Mouse (Mus musculus) midbrain, embryonic 16.5 days (tissue): Measurements from ENCODE around the gene Hmgcs1. TPM values are rescaled to one million over a fixed set of nuclear protein-coding genes. Genes with fewer than 3 reads are reported as not detected.
"Not testable (repeated sequence)": the region's sequence is repeated elsewhere in the genome, so short reads cannot be mapped to it uniquely, and the experiment has no call there.

Source experiments
- ATAC-seq: fragments of 200-750 bp; cut with Nextera tagmentation; 2 replicates; pipeline ENCODE4 v1.8.0; 2017; ENCODE audit warnings: moderate TSS enrichment
- H3K27ac ChIP-seq: fragments of 300-500 bp; sonication (generic); 2 replicates; pipeline ENCODE4 v1.5.1; 2014; ENCODE audit warnings: mild to moderate bottlenecking, low read length, mixed read lengths
- H3K27me3 ChIP-seq: fragments of 300-500 bp; sonication (generic); 2 replicates; pipeline ENCODE4 v1.6.1; 2014; ENCODE audit warnings: low read depth, low read length, mixed read lengths; ENCODE audit not compliant: control insufficient read depth, insufficient read depth
- H3K36me3 ChIP-seq: fragments of 300-500 bp; sonication (generic); 2 replicates; pipeline ENCODE4 v1.6.1; 2014; ENCODE audit warnings: mild to moderate bottlenecking, low read length, moderate library complexity, mixed read lengths; ENCODE audit not compliant: control insufficient read depth, insufficient read depth
- H3K4me1 ChIP-seq: fragments of 300-500 bp; sonication (generic); 2 replicates; pipeline ENCODE4 v1.6.1; 2014; ENCODE audit warnings: mild to moderate bottlenecking, low read length, mixed read lengths; ENCODE audit not compliant: control insufficient read depth, insufficient read depth
- H3K4me2 ChIP-seq: fragments of 300-500 bp; sonication (generic); 2 replicates; pipeline ENCODE4 v1.6.1; 2014; ENCODE audit warnings: mild to moderate bottlenecking, low read length, mixed read lengths
- H3K4me3 ChIP-seq: fragments of 300-500 bp; sonication (generic); 2 replicates; pipeline ENCODE4 v1.5.1; 2014; ENCODE audit warnings: low read depth, mild to moderate bottlenecking, low read length, moderate library complexity, mixed read lengths
- H3K9ac ChIP-seq: fragments of 300-500 bp; sonication (generic); 2 replicates; pipeline ENCODE4 v1.6.1; 2014; ENCODE audit warnings: low read depth, low read length, mixed read lengths
- H3K9me3 ChIP-seq: fragments of 300-500 bp; sonication (generic); replicated peaks from 2 replicates; pipeline ENCODE4 v1.6.1; 2014; ENCODE audit warnings: mild to moderate bottlenecking, low read length, mixed read lengths; ENCODE audit not compliant: control insufficient read depth, poor library complexity, severe bottlenecking
- WGBS: fragments of 180-500 bp; shearing (Covaris S2); extraction: QIAGEN DNeasy Blood & Tissue Kit; methylation state at CpG from one replicate; pipeline ENCODE4 v1.1.7; 2014; 5-methylcytosine and 5-hydroxymethylcytosine counted together
- polyA plus RNA-seq: library from polyadenylated mRNA; unstranded; fragments of >200 nt; fragmentation: Nextera tagmentation; extraction: Ambion mirVana; gene quantifications from 2 replicates; pipeline ENCODE4 v1.2.1, GENCODE M21; 2015

Hmgcs1 gene
- polyA plus RNA-seq, 1 experiment from 2014 or later = 644 TPM

GRCm38 (mm10) chr13:119695676-119696075 is 5.5 kb downstream of the Hmgcs1 start:
- peaks cover 10% of the 10 kb centered on the region for H3K36me3 ChIP-seq
- H3K4me3 ChIP-seq = no peak overlapping the region
- H3K27me3 ChIP-seq = no peaks in the 10 kb centered on the region
- peaks cover 53% of the 10 kb centered on the region for H3K4me1 ChIP-seq
- H3K9me3 ChIP-seq = no peaks in the 10 kb centered on the region
- no peak overlapping the region for H3K27ac ChIP-seq
- no peak for ATAC-seq
- no peak overlapping the region for H3K9ac ChIP-seq
- H3K4me2 ChIP-seq = peak overlapping the region; percentile 39
- WGBS = 62% methylated on average over 4 of the region's 4 CpGs

GRCm38 (mm10) chr13:119696496-119696895 is 6.3 kb downstream of the Hmgcs1 start:
- peaks cover 49% of the 10 kb centered on the region for H3K4me1 ChIP-seq
- no peaks in the 10 kb centered on the region for H3K9me3 ChIP-seq
- peaks cover 14% of the 10 kb centered on the region for H3K36me3 ChIP-seq
- no peaks in the 10 kb centered on the region for H3K27me3 ChIP-seq
- 68% methylated on average over 1 of the region's 1 CpGs for WGBS
- ATAC-seq = no peak
- H3K27ac ChIP-seq = no peak overlapping the region
- no peak overlapping the region for H3K9ac ChIP-seq
- H3K4me3 ChIP-seq = no peak overlapping the region
- 0 out of 2 replicates have a peak overlapping the region, but pooled peaks have one; percentile 17 for H3K4me2 ChIP-seq

DNA sequence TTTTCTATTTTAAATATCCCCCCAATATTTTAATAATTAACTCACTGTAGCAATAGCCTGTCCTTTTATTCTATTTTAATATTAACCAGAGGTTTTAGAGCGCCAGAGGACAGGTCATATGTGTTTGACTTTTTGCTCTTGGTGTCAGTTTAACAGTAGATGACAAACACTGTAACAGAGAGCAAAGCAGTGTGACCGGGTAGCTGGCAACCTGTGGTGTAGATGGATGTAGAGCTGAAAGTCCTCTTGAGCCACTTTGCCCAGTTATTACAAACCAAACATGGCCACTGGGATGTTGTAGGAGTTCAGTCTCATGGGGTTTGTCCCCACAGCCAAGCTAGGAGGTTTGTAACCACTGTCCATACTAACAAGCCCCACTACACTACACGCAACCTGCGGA is 8.3 kb downstream of the Hmgcs1 start:
- Histone ChIP-seq H3K9me3 (no peaks in the 10 kb centered on the region), H3K9ac (no peak overlapping the region), H3K4me1 (peaks cover 37% of the 10 kb centered on the region), H3K27ac (no peak overlapping the region), H3K36me3 (peaks cover 26% of the 10 kb centered on the region), H3K4me3 (no peak overlapping the region), H3K4me2 (no peak overlapping the region), H3K27me3 (no peaks in the 10 kb centered on the region)
- ATAC-seq = no peak
- 88% methylated on average over 4 of the region's 4 CpGs for WGBS

DNA sequence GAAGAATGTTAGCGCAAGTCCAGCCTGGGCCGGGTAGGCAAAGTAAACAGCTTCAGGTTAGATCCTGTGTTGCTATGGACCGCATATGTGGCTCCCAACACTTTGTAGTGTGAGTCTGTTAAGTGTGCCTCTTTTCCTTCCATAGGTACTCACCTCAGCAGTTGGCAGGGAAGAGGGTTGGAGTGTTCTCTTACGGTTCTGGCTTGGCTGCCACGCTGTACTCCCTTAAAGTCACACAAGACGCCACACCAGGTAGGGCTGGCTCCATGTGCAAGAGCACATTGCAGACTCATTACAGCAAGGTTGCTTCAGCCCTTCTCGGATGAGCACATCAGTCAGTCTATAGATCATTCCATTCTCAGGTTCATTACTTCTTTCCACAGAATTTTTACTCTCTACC is 14.1 kb downstream of the Hmgcs1 start:
- ATAC-seq = no peak
- H3K4me2 ChIP-seq = no peak overlapping the region
- H3K36me3 ChIP-seq = peaks cover 52% of the 10 kb centered on the region
- 93% methylated on average over 7 of the region's 7 CpGs for WGBS
- no peaks in the 10 kb centered on the region for H3K27me3 ChIP-seq
- no peak overlapping the region for H3K27ac ChIP-seq
- no peaks in the 10 kb centered on the region for H3K4me1 ChIP-seq
- H3K4me3 ChIP-seq = no peak overlapping the region
- H3K9ac ChIP-seq = no peak overlapping the region
- H3K9me3 ChIP-seq = no peaks in the 10 kb centered on the region

- not testable (repeated sequence) for H3K4me1 ChIP-seq, ATAC-seq, H3K9ac ChIP-seq, H3K4me2 ChIP-seq, H3K27me3 ChIP-seq, H3K27ac ChIP-seq, H3K9me3 ChIP-seq, H3K4me3 ChIP-seq
- 88% methylated on average over 7 of the region's 8 CpGs for WGBS
- peaks cover 48% of the 10 kb centered on the region for H3K36me3 ChIP-seq
Measured at GRCm38 (mm10) chr13:119706278-119706880, 16.2 kb downstream of the Hmgcs1 start.

GRCm38 (mm10) chr13:119706953-119707352 is 16.8 kb downstream of the Hmgcs1 start:
- Histone ChIP-seq H3K27ac (no peak overlapping the region), H3K4me3 (no peak overlapping the region), H3K27me3 (no peaks in the 10 kb centered on the region), H3K4me2 (no peak overlapping the region), H3K9ac (no peak overlapping the region), H3K36me3 (peaks cover 46% of the 10 kb centered on the region), H3K4me1 (no peaks in the 10 kb centered on the region), H3K9me3 (no peaks in the 10 kb centered on the region)
- no peak for ATAC-seq
- 76% methylated on average over 7 of the region's 7 CpGs for WGBS

DNA sequence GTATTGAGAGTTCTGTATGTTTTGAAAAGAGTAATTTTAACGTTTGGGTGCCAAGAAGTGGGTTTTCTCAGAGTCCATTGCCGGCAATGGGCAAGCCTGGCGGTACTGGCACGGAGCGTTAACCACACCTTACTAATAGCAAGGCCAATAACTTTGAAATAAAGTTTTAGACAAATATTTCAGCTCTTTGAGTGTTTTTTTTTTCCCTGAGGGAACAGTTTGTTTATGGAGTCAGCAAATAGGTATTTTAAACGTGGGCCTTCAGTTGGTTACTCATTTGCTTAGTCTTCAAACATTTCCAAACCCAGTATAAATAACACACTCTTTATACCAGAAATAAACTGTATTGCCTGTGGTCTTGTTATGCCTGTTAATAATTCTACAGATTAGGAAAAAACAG is 17.7 kb downstream of the Hmgcs1 start:
- Histone ChIP-seq H3K27me3 (no peaks in the 10 kb centered on the region), H3K27ac (no peak overlapping the region), H3K4me2 (no peak overlapping the region), H3K9me3 (no peaks in the 10 kb centered on the region), H3K4me3 (no peak overlapping the region), H3K9ac (no peak overlapping the region), H3K4me1 (no peaks in the 10 kb centered on the region), H3K36me3 (peaks cover 39% of the 10 kb centered on the region)
- ATAC-seq = no peak
- WGBS = 96% methylated on average over 6 of the region's 6 CpGs

- H3K9me3 ChIP-seq = no peaks in the 10 kb centered on the region
- H3K36me3 ChIP-seq = peaks cover 33% of the 10 kb centered on the region
- ATAC-seq = 0 out of 2 replicates have a peak, but pooled peaks have one; percentile 5
- H3K4me2 ChIP-seq = no peak overlapping the region
- no peak overlapping the region for H3K4me3 ChIP-seq
- H3K4me1 ChIP-seq = no peaks in the 10 kb centered on the region
- no peak overlapping the region for H3K27ac ChIP-seq
- H3K9ac ChIP-seq = no peak overlapping the region
- no peaks in the 10 kb centered on the region for H3K27me3 ChIP-seq
- WGBS = 88% methylated on average over 5 of the region's 5 CpGs
Measured at GRCm38 (mm10) chr13:119708941-119709340, 18.8 kb downstream of the Hmgcs1 start.

- ATAC-seq = peak; percentile 32; the same call in 1 of the 2 replicates
- H3K4me2 ChIP-seq = no peak overlapping the region
- H3K36me3 ChIP-seq = peaks cover 29% of the 10 kb centered on the region
- no peaks in the 10 kb centered on the region for H3K27me3 ChIP-seq
- H3K9ac ChIP-seq = no peak overlapping the region
- no peaks in the 10 kb centered on the region for H3K4me1 ChIP-seq
- H3K4me3 ChIP-seq = no peak overlapping the region
- no peak overlapping the region for H3K27ac ChIP-seq
- WGBS = 88% methylated on average over 8 of the region's 8 CpGs
- H3K9me3 ChIP-seq = no peaks in the 10 kb centered on the region
Measured at GRCm38 (mm10) chr13:119709388-119710267, 19.4 kb downstream of the Hmgcs1 start.
